Mouse (Mus musculus): ENCODE results near the gene Sox30. TPM values are rescaled to one million over a fixed set of nuclear protein-coding genes. Genes with fewer than 3 reads are reported as not detected.

Sox30 gene
- polyA plus RNA-seq, 1 experiment: 0.26 TPM

DNA sequence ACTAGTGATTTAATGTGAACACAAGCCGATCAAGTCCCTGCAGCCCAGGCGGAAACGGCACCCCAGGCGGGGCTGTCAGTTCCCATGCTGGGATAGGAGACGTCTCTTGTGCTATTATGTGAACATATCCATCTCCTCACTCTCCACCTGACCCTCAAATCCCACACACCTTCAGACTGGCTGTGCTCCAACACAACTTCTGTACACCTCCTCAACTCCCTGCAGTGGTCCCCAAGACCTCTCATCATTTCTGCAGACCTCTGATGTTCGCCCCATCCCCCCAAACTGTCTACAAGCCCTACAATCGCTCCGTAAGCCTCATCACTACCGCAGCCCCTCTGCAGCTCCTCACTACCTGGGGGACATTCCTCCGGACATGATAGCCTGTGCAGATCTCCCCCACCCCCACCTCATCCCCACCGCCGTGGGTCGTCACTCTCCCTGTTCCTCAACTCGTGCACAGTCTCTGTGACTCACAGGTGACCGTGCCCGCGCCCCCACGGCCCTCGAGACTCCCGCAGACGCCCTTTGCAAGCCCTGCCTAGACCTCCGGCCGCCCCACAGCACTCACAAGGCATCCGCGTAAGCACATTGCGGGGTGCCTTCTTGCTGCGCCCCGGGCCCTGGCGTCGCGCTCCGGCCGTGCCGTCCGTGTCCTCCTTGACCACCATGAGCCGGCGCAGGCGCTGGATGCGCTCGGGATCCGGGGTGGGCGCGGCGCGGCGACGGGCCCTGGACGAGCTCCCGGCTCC, 36.0 kb upstream of the Sox30 start:
- peak overlapping the region; percentile 92 for H3K4me3 ChIP-seq (ENCODE audit: control insufficient read depth, insufficient read depth, low read length)
- under 1% methylated on average over 49 of the region's 49 CpGs for WGBS
- TF ChIP-seq POLR2A (IDR thresholded peaks at IDR 0.05; ENCODE audit: control insufficient read depth, extremely low read depth, insufficient read depth, low read length, poor library complexity) (no peak; the same call in 1 of the 2 replicates), CTCF (IDR thresholded peaks at IDR 0.05; ENCODE audit: borderline replicate concordance, control insufficient read depth, extremely low read depth, insufficient read depth, low read length, poor library complexity) (no peak)
- no peaks in the 10 kb centered on the region; the same call in 1 of the 2 replicates for H3K4me1 ChIP-seq (replicated peaks; ENCODE audit: control insufficient read depth, insufficient read depth, low read length)
- DNase-seq: peak; percentile 26
- H3K27ac ChIP-seq (ENCODE audit: control insufficient read depth, insufficient read depth, low read length): no peak overlapping the region
- no peaks in the 10 kb centered on the region for H3K36me3 ChIP-seq (ENCODE audit: control insufficient read depth, insufficient read depth, low read length)
- no peaks in the 10 kb centered on the region for H3K27me3 ChIP-seq (ENCODE audit: control insufficient read depth, insufficient read depth, low read length)

DNA sequence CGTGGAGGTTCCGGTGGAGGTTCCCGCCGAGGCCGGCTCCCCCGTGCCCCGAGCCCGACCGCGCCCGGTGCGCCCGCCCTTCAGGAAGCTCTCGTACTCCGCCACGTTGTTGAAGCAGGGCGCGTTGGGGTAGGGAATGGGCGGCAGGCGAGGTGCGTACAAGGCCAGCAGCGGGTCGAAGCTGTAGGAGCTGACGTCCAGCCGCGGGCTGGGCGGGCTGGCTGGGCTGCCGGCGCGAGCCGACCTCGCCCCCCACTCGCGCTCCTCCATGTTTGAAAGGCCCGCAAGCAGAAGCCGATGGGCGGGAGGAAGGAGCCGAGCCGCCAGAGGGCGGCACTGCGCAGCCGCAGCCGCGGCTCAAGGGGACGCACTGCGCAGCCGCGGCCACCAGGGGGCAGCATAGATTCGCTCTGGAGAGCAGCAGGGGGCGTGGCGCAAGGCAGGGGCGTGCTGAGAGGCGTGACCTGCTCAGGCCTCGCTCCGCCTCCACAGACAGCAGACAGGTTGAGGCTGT, 35.4 kb upstream of the Sox30 start, which contains the start of gene Lsm11:
TSS of gene Lsm11 (minus strand) at position 293 of the 514 bp plus-strand sequence.
- Histone ChIP-seq H3K4me1 (replicated peaks; ENCODE audit: control insufficient read depth, insufficient read depth, low read length) (no peaks in the 10 kb centered on the region; the same call in 1 of the 2 replicates), H3K27me3 (ENCODE audit: control insufficient read depth, insufficient read depth, low read length) (no peaks in the 10 kb centered on the region), H3K4me3 (ENCODE audit: control insufficient read depth, insufficient read depth, low read length) (peak within 1 kb of the TSS; percentile 92), H3K36me3 (ENCODE audit: control insufficient read depth, insufficient read depth, low read length) (no peaks in the 10 kb centered on the region), H3K27ac (ENCODE audit: control insufficient read depth, insufficient read depth, low read length) (no peak within 1 kb of the TSS)
- TF ChIP-seq CTCF (IDR thresholded peaks at IDR 0.05; ENCODE audit: borderline replicate concordance, control insufficient read depth, extremely low read depth, insufficient read depth, low read length, poor library complexity) (peak; percentile 100), POLR2A (IDR thresholded peaks at IDR 0.05; ENCODE audit: control insufficient read depth, extremely low read depth, insufficient read depth, low read length, poor library complexity) (no peak; the same call in 1 of the 2 replicates)
- under 1% methylated on average over 55 of the region's 55 CpGs for WGBS
- peak; percentile 99 for DNase-seq

DNA sequence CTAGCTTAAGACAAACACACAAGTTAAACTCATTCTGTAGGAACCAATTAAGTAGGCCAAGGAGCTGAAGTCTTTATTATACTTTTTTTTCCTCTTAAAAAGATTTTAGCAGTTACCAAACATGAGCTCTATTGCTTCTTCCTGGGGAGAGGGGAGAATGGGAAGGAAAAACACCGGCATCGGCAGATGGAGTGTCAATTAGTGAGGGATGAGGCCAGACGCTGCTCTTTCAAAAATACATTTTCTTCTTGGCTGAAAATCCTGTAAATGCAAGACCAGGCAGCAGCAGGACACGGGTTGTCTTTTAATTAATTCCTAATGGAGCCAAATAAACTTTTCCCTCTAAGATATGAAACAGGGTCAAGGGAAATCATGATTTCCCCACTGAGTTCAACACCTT, 33.3 kb upstream of the Sox30 start:
- TF ChIP-seq CTCF (IDR thresholded peaks at IDR 0.05; ENCODE audit: borderline replicate concordance, control insufficient read depth, extremely low read depth, insufficient read depth, low read length, poor library complexity) (no peak), POLR2A (IDR thresholded peaks at IDR 0.05; ENCODE audit: control insufficient read depth, extremely low read depth, insufficient read depth, low read length, poor library complexity) (no peak)
- no peak for DNase-seq
- H3K4me3 ChIP-seq (ENCODE audit: control insufficient read depth, insufficient read depth, low read length): no peak overlapping the region
- no peaks in the 10 kb centered on the region; the same call in 1 of the 2 replicates for H3K4me1 ChIP-seq (replicated peaks; ENCODE audit: control insufficient read depth, insufficient read depth, low read length)
- no peaks in the 10 kb centered on the region for H3K36me3 ChIP-seq (ENCODE audit: control insufficient read depth, insufficient read depth, low read length)
- H3K27me3 ChIP-seq (ENCODE audit: control insufficient read depth, insufficient read depth, low read length): no peaks in the 10 kb centered on the region
- WGBS: 93% methylated on average over 4 of the region's 4 CpGs
- H3K27ac ChIP-seq (ENCODE audit: control insufficient read depth, insufficient read depth, low read length): no peak overlapping the region

DNA sequence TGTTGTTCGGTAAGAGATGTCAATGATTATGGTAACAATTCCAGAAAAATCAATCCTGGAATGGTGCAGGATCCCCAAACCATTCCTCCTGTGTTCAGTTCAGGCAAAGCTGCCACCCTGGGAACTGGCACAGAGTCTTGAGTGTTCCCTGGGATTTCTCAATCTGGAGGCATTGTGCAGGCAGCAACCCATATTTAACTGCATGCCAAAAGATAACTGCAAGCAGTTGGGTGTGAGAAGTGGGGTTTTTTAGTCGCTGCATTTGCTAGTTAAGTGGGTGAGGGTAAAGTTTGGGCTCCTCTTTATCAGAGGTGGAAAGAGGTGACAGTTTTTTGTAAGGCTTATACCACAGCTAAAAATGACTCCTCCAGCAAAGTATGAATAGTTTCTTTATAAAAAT, 32.6 kb upstream of the Sox30 start:
- H3K27me3 ChIP-seq (ENCODE audit: control insufficient read depth, insufficient read depth, low read length): no peaks in the 10 kb centered on the region
- H3K4me1 ChIP-seq (replicated peaks; ENCODE audit: control insufficient read depth, insufficient read depth, low read length): no peaks in the 10 kb centered on the region; the same call in 1 of the 2 replicates
- no peak for TF ChIP-seq CTCF (IDR thresholded peaks at IDR 0.05; ENCODE audit: borderline replicate concordance, control insufficient read depth, extremely low read depth, insufficient read depth, low read length, poor library complexity)
- TF ChIP-seq POLR2A (IDR thresholded peaks at IDR 0.05; ENCODE audit: control insufficient read depth, extremely low read depth, insufficient read depth, low read length, poor library complexity): no peak
- no peaks in the 10 kb centered on the region for H3K36me3 ChIP-seq (ENCODE audit: control insufficient read depth, insufficient read depth, low read length)
- WGBS: 97% methylated on average over 2 of the region's 2 CpGs
- no peak overlapping the region for H3K4me3 ChIP-seq (ENCODE audit: control insufficient read depth, insufficient read depth, low read length)
- no peak for DNase-seq
- no peak overlapping the region for H3K27ac ChIP-seq (ENCODE audit: control insufficient read depth, insufficient read depth, low read length)

DNA sequence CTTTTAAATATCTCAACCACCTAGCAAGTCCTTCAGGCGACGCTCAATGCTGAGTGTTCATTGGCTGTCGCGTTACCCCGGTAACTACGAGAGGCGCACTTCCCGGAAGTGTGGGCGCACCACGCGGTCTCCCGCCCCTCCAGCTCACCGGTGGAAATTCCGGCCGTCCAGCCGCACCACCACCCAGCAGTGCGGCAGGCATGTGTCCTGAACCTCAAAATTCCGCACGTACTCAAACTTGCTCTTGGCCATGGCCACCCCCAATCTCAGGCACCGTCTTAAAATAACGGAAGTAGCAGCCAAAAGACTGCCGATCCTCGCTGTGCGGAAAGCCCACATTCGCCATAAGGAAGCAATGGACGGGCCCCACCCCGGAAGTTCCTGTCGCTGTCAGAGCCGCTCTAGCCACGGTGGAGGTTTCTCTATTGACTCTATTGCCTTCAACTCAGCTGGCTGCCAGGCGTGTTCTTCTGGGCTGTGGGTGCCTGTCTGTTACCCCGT, 24.9 kb upstream of the Sox30 start, which contains the start of gene Thg1l:
TSS of gene Thg1l (minus strand) at position 368 of the 501 bp plus-strand sequence.
- Histone ChIP-seq H3K27ac (ENCODE audit: control insufficient read depth, insufficient read depth, low read length) (no peak within 1 kb of the TSS; the same call in 1 of the 2 replicates), H3K4me1 (replicated peaks; ENCODE audit: control insufficient read depth, insufficient read depth, low read length) (no peaks in the 10 kb centered on the region), H3K36me3 (ENCODE audit: control insufficient read depth, insufficient read depth, low read length) (no peaks in the 10 kb centered on the region), H3K4me3 (ENCODE audit: control insufficient read depth, insufficient read depth, low read length) (peak within 1 kb of the TSS; percentile 89), H3K27me3 (ENCODE audit: control insufficient read depth, insufficient read depth, low read length) (no peaks in the 10 kb centered on the region)
- DNase-seq: peak; percentile 90
- TF ChIP-seq POLR2A (IDR thresholded peaks at IDR 0.05; ENCODE audit: control insufficient read depth, extremely low read depth, insufficient read depth, low read length, poor library complexity): no peak
- TF ChIP-seq CTCF (IDR thresholded peaks at IDR 0.05; ENCODE audit: borderline replicate concordance, control insufficient read depth, extremely low read depth, insufficient read depth, low read length, poor library complexity): peak; percentile 40; the same call in 1 of the 2 replicates
- under 1% methylated on average over 32 of the region's 32 CpGs for WGBS

DNA sequence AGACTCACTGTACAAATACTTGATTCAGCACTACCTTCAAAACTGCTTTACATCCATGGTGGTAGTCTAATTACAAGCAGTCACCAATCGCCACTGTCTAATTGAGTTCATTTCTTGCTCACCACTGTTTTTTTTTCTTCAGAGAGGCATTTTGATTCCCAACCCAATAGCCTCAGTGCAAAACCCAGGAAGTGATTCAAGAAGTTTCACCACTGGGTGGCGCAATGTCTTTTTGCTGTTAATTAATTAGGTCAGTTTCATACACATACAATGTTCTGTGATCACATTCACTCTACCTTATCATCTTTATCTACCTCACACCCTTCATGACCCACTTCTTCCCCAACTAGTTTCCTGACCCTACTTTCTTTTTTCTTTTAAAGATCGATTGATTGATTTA, 20.5 kb upstream of the Sox30 start:
- no peaks in the 10 kb centered on the region for H3K4me1 ChIP-seq (replicated peaks; ENCODE audit: control insufficient read depth, insufficient read depth, low read length)
- no peaks in the 10 kb centered on the region for H3K36me3 ChIP-seq (ENCODE audit: control insufficient read depth, insufficient read depth, low read length)
- H3K27ac ChIP-seq (ENCODE audit: control insufficient read depth, insufficient read depth, low read length): no peak overlapping the region
- TF ChIP-seq POLR2A (IDR thresholded peaks at IDR 0.05; ENCODE audit: control insufficient read depth, extremely low read depth, insufficient read depth, low read length, poor library complexity) (no peak), CTCF (IDR thresholded peaks at IDR 0.05; ENCODE audit: borderline replicate concordance, control insufficient read depth, extremely low read depth, insufficient read depth, low read length, poor library complexity) (no peak)
- WGBS: 82% methylated on average over 3 of the region's 3 CpGs
- no peaks in the 10 kb centered on the region for H3K27me3 ChIP-seq (ENCODE audit: control insufficient read depth, insufficient read depth, low read length)
- no peak for DNase-seq
- H3K4me3 ChIP-seq (ENCODE audit: control insufficient read depth, insufficient read depth, low read length): no peak overlapping the region

All from thymus, adult 2 months (tissue).